Mouse (Mus musculus): ENCODE results near the gene Iqgap3.

Iqgap3 gene

DNA sequence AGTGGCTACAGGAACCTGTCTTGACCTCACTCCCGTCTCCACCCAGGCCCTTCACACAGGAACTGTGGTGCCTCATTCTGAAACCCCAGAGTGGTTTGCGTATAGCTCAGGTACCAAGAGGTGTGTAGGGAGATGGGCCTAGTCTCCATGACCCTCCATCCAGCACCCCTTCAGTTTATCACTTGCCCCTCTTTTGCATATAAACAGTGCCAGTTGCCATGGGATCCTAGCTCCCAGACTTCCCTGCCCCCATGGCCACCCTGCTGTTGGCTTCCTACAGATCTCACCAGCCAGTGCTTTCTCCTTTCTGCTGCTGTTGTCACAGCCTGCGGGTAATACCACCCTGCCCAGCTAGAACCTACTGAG is 69.2 kb downstream of the Iqgap3 start:
- no peak for DNase-seq

DNA sequence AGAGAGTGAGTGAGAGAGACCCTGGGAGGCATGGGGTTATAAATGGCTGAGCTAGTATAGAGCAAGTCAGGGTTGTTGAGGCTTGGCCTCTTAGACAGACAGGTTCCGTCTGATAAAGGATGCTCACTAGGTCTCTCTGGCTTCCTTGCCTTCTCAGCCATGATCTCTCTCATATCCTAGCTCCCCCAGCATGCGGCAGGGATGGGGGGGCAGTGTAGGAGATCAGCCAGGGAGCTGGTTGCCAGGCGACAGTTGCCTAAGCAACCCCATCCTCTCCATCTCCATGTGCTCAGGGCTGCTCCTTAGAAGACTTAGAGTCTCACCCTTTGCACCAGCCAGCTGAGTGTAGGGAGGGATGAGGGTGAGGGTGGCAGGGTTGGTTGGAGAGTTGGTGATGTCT is 70.3 kb downstream of the Iqgap3 start:
- DNase-seq: peak; percentile 91

DNA sequence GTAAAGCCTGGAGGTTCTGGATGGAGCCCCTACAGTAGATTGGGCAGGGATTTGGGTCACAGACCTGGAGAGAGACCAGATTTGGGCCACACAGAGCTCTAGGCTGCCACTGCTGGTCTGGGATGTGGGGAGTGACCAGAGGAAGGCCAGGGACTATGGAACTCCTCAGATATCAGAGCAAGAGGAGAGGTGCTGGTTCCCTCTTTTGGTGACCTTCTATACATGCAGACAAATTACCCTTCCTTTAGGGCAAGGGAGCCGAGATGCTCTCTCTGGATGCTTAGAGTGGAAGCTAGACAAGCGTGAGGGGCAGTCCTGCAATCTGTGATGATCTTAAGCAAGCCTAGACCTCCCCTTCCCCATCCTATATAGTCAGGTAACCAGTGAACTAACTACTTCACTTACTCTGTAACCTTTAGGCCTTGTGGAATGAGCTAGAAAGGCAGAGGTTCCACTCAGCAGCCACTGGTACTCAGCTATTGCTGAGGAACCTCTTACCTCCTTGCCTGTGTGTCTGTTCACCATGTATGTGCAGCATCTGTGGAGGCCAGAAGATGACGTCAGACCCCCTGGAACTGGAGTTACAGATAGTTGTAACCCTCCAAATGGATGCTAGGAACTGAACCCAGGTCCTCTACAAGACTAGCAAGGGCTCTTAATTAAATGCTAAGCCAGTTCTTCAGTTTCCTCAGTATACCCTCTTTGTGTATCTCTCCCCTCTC is 71.7 kb downstream of the Iqgap3 start:
- DNase-seq: no peak

DNA sequence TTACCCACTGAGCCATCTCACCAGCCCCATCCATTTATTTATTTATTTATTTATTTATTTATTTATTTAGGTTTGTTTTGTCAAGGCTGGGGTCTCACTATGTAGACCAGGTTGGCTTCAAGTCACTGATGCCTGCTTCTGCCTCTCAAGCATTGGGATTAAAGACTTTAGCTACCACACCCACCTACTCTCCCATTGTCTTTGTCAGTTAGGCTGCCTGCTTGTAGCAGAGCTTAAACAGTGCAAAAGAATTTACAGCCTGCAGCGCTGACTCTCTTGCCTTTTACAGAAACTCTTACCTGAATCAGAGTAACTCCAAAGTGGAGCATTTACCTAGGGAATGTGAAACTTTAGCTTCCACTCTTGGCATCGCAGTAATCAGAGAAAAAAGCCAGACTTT is 72.5 kb downstream of the Iqgap3 start:
- DNase-seq: no peak

DNA sequence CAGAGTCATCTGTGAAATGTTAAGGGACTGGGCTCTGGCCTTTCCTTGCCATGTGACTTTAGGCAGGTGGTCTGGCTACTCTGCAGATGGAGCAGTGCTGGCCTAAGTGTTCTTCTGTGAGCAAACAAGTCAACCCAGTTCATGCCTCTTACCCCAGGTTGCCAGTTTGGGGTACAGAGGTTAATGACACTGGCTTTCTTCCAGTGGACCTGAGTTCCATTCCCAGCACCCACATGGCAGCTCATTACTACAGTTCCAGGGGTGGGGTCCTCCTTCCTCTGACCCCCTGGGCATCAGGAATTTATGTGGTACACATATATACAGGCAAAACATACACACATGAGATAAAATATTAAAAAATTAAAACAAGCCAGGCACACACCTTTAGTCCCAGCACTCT is 75.0 kb downstream of the Iqgap3 start:
- no peak for DNase-seq

DNA sequence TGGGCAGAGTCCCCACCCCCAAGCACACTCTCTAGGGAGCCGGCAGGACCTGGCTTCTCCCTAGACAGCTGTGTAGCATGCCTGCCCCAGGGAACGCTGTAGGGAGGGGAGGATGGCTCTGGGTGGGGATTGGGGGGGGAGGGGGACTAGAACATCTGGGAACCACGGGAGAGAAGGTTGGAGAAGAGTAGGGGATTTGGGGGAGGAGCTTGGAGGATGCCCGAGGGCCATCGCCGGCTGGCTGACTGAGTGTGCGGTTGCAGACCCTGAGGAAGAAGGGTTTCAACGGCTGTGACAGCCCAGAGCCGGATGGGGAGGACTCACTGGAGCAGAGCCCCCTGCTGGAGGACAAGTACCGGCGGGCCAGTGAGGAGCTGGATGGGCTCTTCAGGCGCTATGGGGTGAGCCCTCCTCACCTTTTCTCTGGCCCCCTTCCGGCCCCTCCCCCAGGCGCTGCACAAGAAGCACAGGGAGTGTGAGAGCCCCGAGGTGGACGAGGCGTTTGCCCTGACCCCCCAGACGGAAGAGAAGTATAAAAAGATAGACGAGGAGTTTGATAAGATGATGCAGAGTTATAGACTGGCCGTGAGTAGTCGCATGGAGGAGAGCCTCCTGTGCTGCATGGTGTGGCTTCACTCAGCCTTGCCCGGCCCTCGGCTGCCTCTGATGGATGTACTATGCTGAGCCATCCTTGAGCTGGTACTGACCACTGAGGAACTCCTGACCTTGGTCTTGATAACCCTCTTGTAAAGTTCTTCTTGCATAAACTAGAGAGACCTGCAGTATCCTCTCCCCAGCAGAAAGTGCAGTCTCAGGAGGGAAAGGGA is 76.2 kb downstream of the Iqgap3 start:
- no peak for DNase-seq

DNA sequence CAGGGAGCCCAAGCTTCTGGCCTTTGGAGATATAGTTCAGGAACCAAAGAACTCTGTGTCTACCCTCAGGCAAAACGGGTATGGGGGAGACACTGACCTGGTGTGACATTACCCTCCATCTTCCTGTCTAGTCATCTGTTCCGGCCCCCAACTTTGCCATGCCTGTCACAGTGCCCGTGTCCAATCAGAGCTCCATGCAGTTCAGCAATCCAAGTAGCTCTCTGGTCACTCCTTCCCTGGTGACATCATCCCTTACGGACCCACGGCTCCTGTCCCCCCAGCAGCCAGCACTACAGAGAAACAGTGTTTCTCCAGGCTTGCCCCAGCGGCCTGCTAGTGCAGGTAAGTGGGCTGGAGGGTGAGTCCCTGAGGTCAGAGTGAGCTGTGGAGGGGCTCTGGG is 77.2 kb downstream of the Iqgap3 start:
- no peak for DNase-seq

DNA sequence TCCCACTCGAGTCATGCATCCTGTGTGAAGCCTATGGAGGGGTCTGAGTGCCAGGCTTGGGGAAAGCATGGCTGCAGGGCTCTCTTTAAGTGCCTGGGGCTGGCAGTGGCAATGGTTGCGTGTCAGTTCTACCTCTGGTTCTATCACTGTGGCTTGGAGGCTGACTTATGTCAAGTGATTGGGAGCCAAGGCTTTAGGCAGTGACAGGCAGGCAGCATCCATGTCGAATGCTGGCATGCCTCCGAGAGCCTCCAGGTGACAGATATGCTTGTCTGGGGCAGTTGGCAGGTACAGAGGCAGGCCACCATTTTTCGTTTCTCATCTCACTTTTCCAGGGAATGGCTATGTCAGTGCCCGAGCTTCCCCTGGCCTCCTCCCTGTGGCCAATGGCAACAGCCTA is 79.1 kb downstream of the Iqgap3 start:
- no peak for DNase-seq

DNA sequence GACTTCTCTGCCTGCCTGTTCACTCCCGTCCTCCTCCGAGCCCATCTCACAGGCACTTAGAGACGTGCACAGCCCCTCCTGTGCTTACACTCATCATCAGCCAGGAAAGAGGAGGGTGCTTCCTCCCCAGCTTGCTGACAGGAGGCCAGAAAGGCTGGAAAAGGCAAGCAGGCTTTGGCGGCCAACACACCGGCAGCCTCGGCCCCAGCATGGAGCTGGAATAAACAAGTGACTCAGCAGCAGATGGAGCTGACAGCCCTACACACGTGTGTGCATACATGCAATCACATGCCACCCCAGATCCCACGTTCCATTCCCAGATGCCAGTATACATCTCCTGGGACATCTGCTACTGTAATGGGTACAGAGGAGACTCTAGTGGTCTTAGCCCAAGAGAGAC is 80.5 kb downstream of the Iqgap3 start:
- DNase-seq: peak; percentile 85

DNA sequence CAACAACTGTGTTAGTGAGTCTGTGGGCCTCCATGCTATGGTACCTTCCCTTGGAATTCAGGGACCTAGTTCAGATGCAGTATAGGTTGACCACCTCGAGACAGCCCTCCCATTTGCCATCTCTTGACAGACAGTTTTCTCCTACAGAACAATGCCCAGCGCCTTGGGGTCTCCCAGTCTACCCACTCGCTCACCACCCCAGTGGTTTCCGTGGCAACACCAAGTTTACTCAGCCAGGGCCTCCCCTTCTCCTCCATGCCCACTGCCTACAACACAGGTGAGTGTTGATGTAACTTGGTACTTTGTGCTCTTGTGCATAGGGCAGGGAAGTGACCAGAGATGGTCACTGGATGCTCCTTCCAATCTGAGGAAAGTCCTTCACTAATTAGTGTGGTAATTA is 81.0 kb downstream of the Iqgap3 start:
- DNase-seq: no peak

DNA sequence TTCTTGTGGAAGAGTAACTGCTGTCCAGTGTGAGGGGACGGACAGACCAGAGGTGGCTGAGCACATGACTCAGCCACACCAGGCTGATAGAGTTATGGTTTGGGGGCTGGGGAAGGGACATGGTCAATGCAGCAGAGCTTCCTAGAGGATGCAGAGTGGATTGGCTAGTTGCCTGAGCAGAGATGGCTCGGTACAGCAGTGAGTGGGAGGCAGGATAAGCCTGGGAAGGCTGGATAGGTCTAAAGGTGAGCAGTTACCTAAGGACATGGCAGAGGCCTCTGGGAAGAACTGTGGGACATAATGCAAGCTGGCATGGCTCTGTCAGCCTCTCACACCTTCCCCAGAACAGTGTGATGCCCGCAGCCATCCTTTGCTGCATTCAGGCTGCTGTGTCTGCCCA is 82.1 kb downstream of the Iqgap3 start:
- no peak for DNase-seq

DNA sequence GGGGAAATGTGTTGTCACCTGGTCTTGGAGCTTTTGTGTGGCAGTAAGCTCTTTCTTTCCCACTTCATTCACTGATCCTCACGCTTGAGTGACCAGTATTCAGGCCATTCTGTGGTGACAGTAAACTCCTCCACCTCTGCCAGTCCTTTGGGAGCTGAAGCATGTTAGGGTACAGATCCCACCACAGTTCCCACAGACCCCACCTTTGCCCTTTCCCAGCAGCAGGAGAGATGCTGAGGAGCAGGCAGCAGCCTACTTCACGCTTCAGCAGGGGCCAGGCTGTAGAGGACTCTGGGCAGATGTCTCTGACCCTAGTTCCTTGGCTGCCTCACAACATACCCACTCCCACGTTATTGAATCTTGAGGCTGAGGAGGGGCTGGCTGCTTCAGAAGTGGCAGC is 82.5 kb downstream of the Iqgap3 start:
- no peak for DNase-seq

DNA sequence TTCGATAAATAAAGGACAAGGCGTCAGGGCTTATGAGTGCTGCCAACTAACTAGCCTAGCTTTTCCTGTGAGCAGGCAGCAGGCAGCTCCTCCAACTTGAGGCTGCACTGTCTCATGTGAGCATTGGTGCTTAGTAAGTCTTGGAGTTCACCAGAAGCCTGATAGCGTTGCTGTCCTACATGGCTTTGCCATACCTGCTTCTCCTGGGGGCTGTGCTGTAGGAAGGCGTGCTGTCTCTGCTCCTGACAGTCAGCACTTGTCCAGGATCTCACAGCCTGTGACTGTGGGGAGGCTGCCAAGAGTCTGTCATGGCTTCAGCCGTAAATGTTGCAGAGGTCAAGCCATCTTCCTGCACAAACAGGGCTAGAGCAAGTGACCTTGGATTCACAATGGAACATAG is 84.3 kb downstream of the Iqgap3 start:
- DNase-seq: no peak

DNA sequence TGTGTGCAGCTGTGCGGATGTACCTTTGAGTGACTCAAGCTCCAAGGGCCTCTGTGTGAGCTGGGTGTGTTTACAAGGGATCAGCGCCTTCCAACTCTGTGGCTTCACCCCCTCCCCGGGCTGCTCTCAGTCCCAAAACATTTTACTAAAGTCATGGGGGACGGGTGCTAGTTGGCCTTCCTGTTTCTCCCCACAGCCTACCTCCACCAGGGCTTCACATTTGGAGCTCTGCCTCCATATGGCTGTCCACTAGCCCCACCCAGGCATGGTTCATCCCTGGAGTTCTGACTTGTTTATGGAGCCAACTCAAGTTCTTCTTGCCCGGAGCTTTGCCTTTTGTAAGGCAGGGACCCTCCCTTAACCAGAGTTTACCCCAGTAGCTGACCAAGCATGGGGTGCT is 88.6 kb downstream of the Iqgap3 start:
- no peak for DNase-seq

Data from layer of hippocampus, adult 9-11 months (tissue).